Mouse (Mus musculus) lung, postnatal 0 days (tissue): Measurements from ENCODE around the gene Lrg1. TPM values are rescaled to one million over a fixed set of nuclear protein-coding genes. Genes with fewer than 3 reads are reported as not detected.
A peak's percentile ranks its signal among the peaks of the same experiment; 100 is the strongest.

Experiments
- ATAC-seq: fragments of 200-750 bp; cut with Nextera tagmentation; 2 replicates; pipeline ENCODE4 v1.8.0; 2017; ENCODE audit warnings: moderate library complexity
- DNase-seq: peaks from one replicate; pipeline ENCODE4 v3.0.0-alpha.2; 2016; ENCODE audit warnings: low spot score
- H3K27ac ChIP-seq: fragments of 300-500 bp; sonication (generic); 2 replicates; pipeline ENCODE4 v1.5.1; 2014; ENCODE audit warnings: antibody characterized with exemption, mild to moderate bottlenecking, low read length, mixed read lengths
- H3K27me3 ChIP-seq: fragments of 300-500 bp; sonication (generic); replicated peaks from 2 replicates; pipeline ENCODE4 v1.6.1; 2014; ENCODE audit warnings: low read length, mixed read lengths; ENCODE audit not compliant: insufficient read depth
- H3K36me3 ChIP-seq: fragments of 300-500 bp; sonication (generic); 2 replicates; pipeline ENCODE4 v1.6.1; 2014; ENCODE audit warnings: low read length, mixed read lengths; ENCODE audit not compliant: insufficient read depth
- H3K4me1 ChIP-seq: fragments of 300-500 bp; sonication (generic); 2 replicates; pipeline ENCODE4 v1.6.1; 2014; ENCODE audit warnings: antibody characterized with exemption, low read depth, low read length, mixed read lengths; ENCODE audit not compliant: insufficient read depth
- H3K4me2 ChIP-seq: fragments of 300-500 bp; sonication (generic); replicated peaks from 2 replicates; pipeline ENCODE4 v1.6.1; 2014; ENCODE audit warnings: low read depth, mild to moderate bottlenecking, low read length, moderate library complexity, mixed read lengths
- H3K4me3 ChIP-seq: fragments of 300-500 bp; sonication (generic); 2 replicates; pipeline ENCODE4 v1.5.1; 2014; ENCODE audit warnings: low read depth, low read length
- H3K9ac ChIP-seq: fragments of 300-500 bp; sonication (generic); replicated peaks from 2 replicates; pipeline ENCODE4 v1.6.1; 2014; ENCODE audit warnings: low read depth, mild to moderate bottlenecking
- H3K9me3 ChIP-seq: fragments of 300-500 bp; sonication (generic); 2 replicates; pipeline ENCODE4 v1.6.1; 2016; ENCODE audit warnings: low read length, mixed read lengths
- CTCF ChIP-seq: IDR thresholded peaks from 2 replicates; pipeline ENCODE4 v1.5.1; 2016; ENCODE audit warnings: antibody characterized with exemption, mild to moderate bottlenecking
- EP300 ChIP-seq: IDR thresholded peaks from 2 replicates; pipeline ENCODE4 v1.6.1; 2016; ENCODE audit warnings: antibody characterized with exemption, mild to moderate bottlenecking, control low read depth
- WGBS: fragments of 180-500 bp; shearing (Covaris S2); extraction: QIAGEN DNeasy Blood & Tissue Kit; methylation state at CpG from one replicate; pipeline ENCODE4 v1.1.7; 2014; 5-methylcytosine and 5-hydroxymethylcytosine counted together
- polyA plus RNA-seq: library from polyadenylated mRNA; unstranded; fragments of >200 nt; fragmentation: Nextera tagmentation; extraction: Ambion mirVana; gene quantifications from 2 replicates; pipeline ENCODE4 v1.2.1, GENCODE M21; 2015

The Lrg1 gene
- polyA plus RNA-seq, 1 experiment from 2014 or later: 36.3 TPM

GRCm38 (mm10) chr17:56148280-56148679 is 26.5 kb upstream of the Lrg1 start:
- DNase-seq: peak; percentile 44
- 17% methylated on average over 9 of the region's 9 CpGs for WGBS
- Histone ChIP-seq H3K27me3 (peaks cover 22% of the 10 kb centered on the region), H3K4me1 (no peaks in the 10 kb centered on the region), H3K4me2 (peak overlapping the region; percentile 20; the same call in 1 of the 2 replicates), H3K9ac (no peak overlapping the region), H3K27ac (no peak overlapping the region), H3K4me3 (no peak overlapping the region), H3K36me3 (no peaks in the 10 kb centered on the region), H3K9me3 (no peaks in the 10 kb centered on the region)
- no peak for ATAC-seq
- TF ChIP-seq EP300 (no peak), CTCF (no peak)

- Histone ChIP-seq H3K9ac (no peak overlapping the region), H3K36me3 (no peaks in the 10 kb centered on the region), H3K4me1 (no peaks in the 10 kb centered on the region), H3K4me3 (no peak overlapping the region), H3K27me3 (peaks cover 24% of the 10 kb centered on the region), H3K4me2 (no peak overlapping the region), H3K9me3 (no peaks in the 10 kb centered on the region), H3K27ac (no peak overlapping the region)
- 35% methylated on average over 12 of the region's 12 CpGs for WGBS
- DNase-seq (no peak), ATAC-seq (no peak)
- no peak for TF ChIP-seq EP300
- TF ChIP-seq CTCF: no peak
Measured at GRCm38 (mm10) chr17:56147420-56147819, 25.6 kb upstream of the Lrg1 start.

- Histone ChIP-seq H3K27me3 (peaks cover 34% of the 10 kb centered on the region), H3K9ac (no peak overlapping the region), H3K36me3 (no peaks in the 10 kb centered on the region), H3K4me3 (no peak overlapping the region), H3K9me3 (no peaks in the 10 kb centered on the region), H3K27ac (no peak overlapping the region), H3K4me1 (peaks cover 8% of the 10 kb centered on the region; the same call in 1 of the 2 replicates), H3K4me2 (no peak overlapping the region)
- ATAC-seq (no peak), DNase-seq (no peak)
- TF ChIP-seq CTCF: no peak
- WGBS: 19% methylated on average over 9 of the region's 9 CpGs
Measured at GRCm38 (mm10) chr17:56146131-56146530, 24.3 kb upstream of the Lrg1 start.

- TF ChIP-seq EP300 (no peak), CTCF (no peak)
- H3K9ac ChIP-seq: no peak overlapping the region
- no peak overlapping the region for H3K4me2 ChIP-seq
- no peak overlapping the region for H3K4me3 ChIP-seq
- peaks cover 43% of the 10 kb centered on the region for H3K27me3 ChIP-seq
- H3K36me3 ChIP-seq: no peaks in the 10 kb centered on the region
- H3K4me1 ChIP-seq: peaks cover 8% of the 10 kb centered on the region
- no peak overlapping the region for H3K27ac ChIP-seq
- ATAC-seq (no peak), DNase-seq (no peak)
- no peaks in the 10 kb centered on the region for H3K9me3 ChIP-seq
- WGBS: 67% methylated on average over 9 of the region's 9 CpGs
Measured at GRCm38 (mm10) chr17:56144546-56144945, 22.7 kb upstream of the Lrg1 start.

GRCm38 (mm10) chr17:56141702-56142605 is 20.2 kb upstream of the Lrg1 start:
- WGBS: 1% methylated on average over 39 of the region's 47 CpGs
- Histone ChIP-seq H3K9me3 (no peaks in the 10 kb centered on the region), H3K27me3 (peaks cover 31% of the 10 kb centered on the region; the same call in 1 of the 2 replicates), H3K27ac (no peak overlapping the region), H3K4me2 (peak overlapping the region; percentile 52), H3K9ac (no peak overlapping the region; the same call in 1 of the 2 replicates), H3K36me3 (no peaks in the 10 kb centered on the region), H3K4me1 (peaks cover 8% of the 10 kb centered on the region), H3K4me3 (peak overlapping the region; percentile 10; the same call in 1 of the 2 replicates)
- no peak for ATAC-seq
- TF ChIP-seq EP300 (no peak), CTCF (no peak)
- no peak for DNase-seq

- Histone ChIP-seq H3K36me3 (no peaks in the 10 kb centered on the region), H3K4me2 (peak within 1 kb of the TSS; percentile 97), H3K9ac (no peak within 1 kb of the TSS), H3K4me3 (peak within 1 kb of the TSS; percentile 60), H3K4me1 (peaks cover 8% of the 10 kb centered on the region), H3K27ac (no peak within 1 kb of the TSS), H3K9me3 (no peaks in the 10 kb centered on the region), H3K27me3 (peaks cover 31% of the 10 kb centered on the region; the same call in 1 of the 2 replicates)
- ATAC-seq: peak; percentile 44
- DNase-seq: no peak
- TF ChIP-seq CTCF (peak; percentile 20; the same call in 1 of the 2 replicates), EP300 (no peak)
- WGBS: 2% methylated on average over 44 of the region's 79 CpGs
Measured at GRCm38 (mm10) chr17:56139858-56140595, 18.2 kb upstream of the Lrg1 start, which contains the start of gene Sema6b. Gene Sema6b, minus strand, starts transcription at chr17:56140343.
